Mouse (Mus musculus): ENCODE measurements around the gene Mmp8. TPM values are rescaled to one million over a fixed set of nuclear protein-coding genes. Genes with fewer than 3 reads are reported as not detected.

The Mmp8 gene
- polyA plus RNA-seq, 1 experiment: 0.03 TPM

- Histone ChIP-seq H3K27ac (ENCODE audit: insufficient read depth, low read depth, low read length) (no peak overlapping the region), H3K4me3 (ENCODE audit: insufficient read depth, low read depth, low read length) (no peak overlapping the region), H3K4me1 (ENCODE audit: control insufficient read depth, insufficient read depth, low read length) (no peaks in the 10 kb centered on the region; the same call in 1 of the 2 replicates), H3K36me3 (ENCODE audit: control insufficient read depth, insufficient read depth, low read length) (no peaks in the 10 kb centered on the region), H3K27me3 (replicated peaks; ENCODE audit: control insufficient read depth, insufficient read depth, low read length) (no peaks in the 10 kb centered on the region)
- DNase-seq: no peak
- WGBS: 88% methylated on average over 3 of the region's 3 CpGs
- TF ChIP-seq CTCF (conservative IDR thresholded peaks at IDR 0.05; ENCODE audit: insufficient read depth, insufficient read length, low read depth, low read length) (no peak), POLR2A (IDR thresholded peaks at IDR 0.05; ENCODE audit: low read depth, low read length) (no peak)
These were observed 35.1 kb downstream of the Mmp8 start for GRCm38 (mm10) chr9:7593272-7593812.

GRCm38 (mm10) chr9:7594816-7595540, 36.7 kb downstream of the Mmp8 start:
- H3K27ac ChIP-seq (ENCODE audit: insufficient read depth, low read depth, low read length): peak overlapping the region; percentile 46; the same call in 1 of the 2 replicates
- DNase-seq: peak; percentile 93
- no peaks in the 10 kb centered on the region for H3K27me3 ChIP-seq (replicated peaks; ENCODE audit: control insufficient read depth, insufficient read depth, low read length)
- no peaks in the 10 kb centered on the region; the same call in 1 of the 2 replicates for H3K4me1 ChIP-seq (ENCODE audit: control insufficient read depth, insufficient read depth, low read length)
- no peaks in the 10 kb centered on the region for H3K36me3 ChIP-seq (ENCODE audit: control insufficient read depth, insufficient read depth, low read length)
- peak overlapping the region; percentile 63 for H3K4me3 ChIP-seq (ENCODE audit: insufficient read depth, low read depth, low read length)
- TF ChIP-seq POLR2A (IDR thresholded peaks at IDR 0.05; ENCODE audit: low read depth, low read length) (no peak), CTCF (conservative IDR thresholded peaks at IDR 0.05; ENCODE audit: insufficient read depth, insufficient read length, low read depth, low read length) (peak; percentile 99)
- WGBS: 3% methylated on average over 6 of the region's 6 CpGs

GRCm38 (mm10) chr9:7602982-7603742, 44.9 kb downstream of the Mmp8 start:
- WGBS: 0% methylated on average over 3 of the region's 3 CpGs
- Histone ChIP-seq H3K27ac (ENCODE audit: insufficient read depth, low read depth, low read length) (no peak overlapping the region), H3K4me3 (ENCODE audit: insufficient read depth, low read depth, low read length) (no peak overlapping the region), H3K4me1 (ENCODE audit: control insufficient read depth, insufficient read depth, low read length) (no peaks in the 10 kb centered on the region), H3K27me3 (replicated peaks; ENCODE audit: control insufficient read depth, insufficient read depth, low read length) (no peaks in the 10 kb centered on the region), H3K36me3 (ENCODE audit: control insufficient read depth, insufficient read depth, low read length) (no peaks in the 10 kb centered on the region)
- TF ChIP-seq POLR2A (IDR thresholded peaks at IDR 0.05; ENCODE audit: low read depth, low read length): no peak
- TF ChIP-seq CTCF (conservative IDR thresholded peaks at IDR 0.05; ENCODE audit: insufficient read depth, insufficient read length, low read depth, low read length): peak; percentile 93
- DNase-seq: peak; percentile 72

GRCm38 (mm10) chr9:7604005-7604404, 45.7 kb downstream of the Mmp8 start:
- no peak for TF ChIP-seq POLR2A (IDR thresholded peaks at IDR 0.05; ENCODE audit: low read depth, low read length)
- TF ChIP-seq CTCF (conservative IDR thresholded peaks at IDR 0.05; ENCODE audit: insufficient read depth, insufficient read length, low read depth, low read length): no peak
- Histone ChIP-seq H3K4me3 (ENCODE audit: insufficient read depth, low read depth, low read length) (no peak overlapping the region), H3K36me3 (ENCODE audit: control insufficient read depth, insufficient read depth, low read length) (no peaks in the 10 kb centered on the region), H3K27me3 (replicated peaks; ENCODE audit: control insufficient read depth, insufficient read depth, low read length) (no peaks in the 10 kb centered on the region), H3K4me1 (ENCODE audit: control insufficient read depth, insufficient read depth, low read length) (no peaks in the 10 kb centered on the region), H3K27ac (ENCODE audit: insufficient read depth, low read depth, low read length) (no peak overlapping the region)
- WGBS: 53% methylated on average over 6 of the region's 6 CpGs
- DNase-seq: peak; percentile 5

- no peak for TF ChIP-seq POLR2A (IDR thresholded peaks at IDR 0.05; ENCODE audit: low read depth, low read length)
- TF ChIP-seq CTCF (conservative IDR thresholded peaks at IDR 0.05; ENCODE audit: insufficient read depth, insufficient read length, low read depth, low read length): no peak
- H3K27ac ChIP-seq (ENCODE audit: insufficient read depth, low read depth, low read length): no peak overlapping the region
These were observed 47.4 kb downstream of the Mmp8 start for GRCm38 (mm10) chr9:7605638-7606037.

More at GRCm38 (mm10) chr9:7605638-7606037, 47.4 kb downstream of the Mmp8 start:
- no peaks in the 10 kb centered on the region for H3K4me1 ChIP-seq (ENCODE audit: control insufficient read depth, insufficient read depth, low read length)
- H3K4me3 ChIP-seq (ENCODE audit: insufficient read depth, low read depth, low read length): no peak overlapping the region
- H3K36me3 ChIP-seq (ENCODE audit: control insufficient read depth, insufficient read depth, low read length): no peaks in the 10 kb centered on the region
- WGBS: 88% methylated on average over 12 of the region's 12 CpGs
- no peak for DNase-seq
- no peaks in the 10 kb centered on the region for H3K27me3 ChIP-seq (replicated peaks; ENCODE audit: control insufficient read depth, insufficient read depth, low read length)

Other genes with a start within 250 kb of the Mmp8 start
- 1.0 and 1.4 TPM in 2 replicates for gene Mmp12, start 214.1 kb upstream of the Mmp8 start, polyA plus RNA-seq (2012; rRNA removed)
- gene Mmp1b, start 170.4 kb upstream of the Mmp8 start, polyA plus RNA-seq (2012; rRNA removed): not detected in 2 replicates
- gene Mmp3, start 112.6 kb upstream of the Mmp8 start, polyA plus RNA-seq (2012; rRNA removed): 0.56 and 0.84 TPM in 2 replicates
- gene Mmp10, start 56.1 kb upstream of the Mmp8 start, polyA plus RNA-seq (2012; rRNA removed): not detected in 2 replicates
- gene Mmp27, start 12.9 kb downstream of the Mmp8 start, polyA plus RNA-seq (2012; rRNA removed): not detected in 2 replicates
- gene Mmp20, start 69.8 kb downstream of the Mmp8 start, polyA plus RNA-seq (2012; rRNA removed): not detected in 2 replicates
- not detected in 2 replicates for gene Mmp7, start 133.6 kb downstream of the Mmp8 start, polyA plus RNA-seq (2012; rRNA removed)
- gene Tmem123, start 205.6 kb downstream of the Mmp8 start, polyA plus RNA-seq (2012; rRNA removed): 40.8 and 43.7 TPM in 2 replicates